Mouse (Mus musculus): Measurements from ENCODE around the gene Mrpl33.

DNA sequence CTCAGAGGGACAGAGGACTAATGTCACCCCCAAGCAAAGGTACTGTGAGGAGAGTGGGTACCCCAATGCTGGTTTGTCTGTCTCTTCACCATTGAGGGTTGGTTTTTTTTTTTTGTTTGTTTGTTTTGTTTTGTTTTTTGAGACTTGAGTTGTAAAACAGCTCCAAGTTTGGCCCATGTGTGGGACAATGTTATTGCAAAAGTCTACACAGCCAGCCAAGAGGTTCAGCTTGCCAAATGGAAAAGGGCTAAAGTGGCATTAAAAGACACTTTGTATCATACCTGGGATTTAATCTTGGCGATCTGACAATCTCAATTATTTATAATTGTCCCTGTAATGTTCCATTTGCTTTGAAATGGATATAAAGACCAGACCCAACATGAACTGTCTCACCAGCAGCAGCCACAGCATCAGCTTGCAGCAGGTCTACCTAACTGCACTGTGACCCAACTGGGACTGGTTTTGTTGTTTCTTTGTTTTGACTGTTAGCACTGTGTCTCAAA lies 59.0 kb downstream of the Mrpl33 start:
- TF ChIP-seq CTCF (IDR thresholded peaks at IDR 0.05; ENCODE audit: borderline replicate concordance, insufficient read depth, low read depth, low read length) (no peak), POLR2A (IDR thresholded peaks at IDR 0.05; ENCODE audit: borderline replicate concordance, insufficient read depth, low read length) (no peak)
